Mouse (Mus musculus): ENCODE results near the gene Ppif. TPM values are rescaled to one million over a fixed set of nuclear protein-coding genes. Genes with fewer than 3 reads are reported as not detected.
A peak's percentile ranks its signal among the peaks of the same experiment; 100 is the strongest.

Gene Ppif
- polyA plus RNA-seq, 1 experiment from 2014 or later, result 93.7 TPM

- ATAC-seq (ENCODE audit: extremely low read depth, insufficient number of reproducible peaks, low FRiP score, low TSS enrichment), result peak; percentile 11; the same call in 1 of the 2 replicates
- H3K9ac ChIP-seq, result peak overlapping the region; percentile 60
- H3K4me2 ChIP-seq, result no peak overlapping the region
- H3K27ac ChIP-seq (replicated peaks), result peak overlapping the region; percentile 64
- H3K4me3 ChIP-seq, result no peak overlapping the region
- WGBS, result 3% methylated on average over 2 of the region's 2 CpGs
- no peaks in the 10 kb centered on the region for H3K9me3 ChIP-seq
- H3K4me1 ChIP-seq, result peaks cover 38% of the 10 kb centered on the region
- peaks cover 80% of the 10 kb centered on the region for H3K36me3 ChIP-seq
- H3K27me3 ChIP-seq (replicated peaks), result no peaks in the 10 kb centered on the region
These were observed 24.5 kb downstream of the Ppif start for GRCm38 (mm10) chr14:25718471-25718870.

- Histone ChIP-seq H3K4me1 (peaks cover 42% of the 10 kb centered on the region), H3K27me3 (replicated peaks) (no peaks in the 10 kb centered on the region), H3K36me3 (peaks cover 76% of the 10 kb centered on the region), H3K9me3 (no peaks in the 10 kb centered on the region), H3K9ac (no peak overlapping the region), H3K27ac (replicated peaks) (peak overlapping the region; percentile 64; the same call in 1 of the 2 replicates), H3K4me3 (no peak overlapping the region), H3K4me2 (no peak overlapping the region)
- WGBS, result 52% methylated on average over 9 of the region's 9 CpGs
- no peak; the same call in 1 of the 2 replicates for ATAC-seq (ENCODE audit: extremely low read depth, insufficient number of reproducible peaks, low FRiP score, low TSS enrichment)
These were observed 25.4 kb downstream of the Ppif start for GRCm38 (mm10) chr14:25719371-25719770.

DNA sequence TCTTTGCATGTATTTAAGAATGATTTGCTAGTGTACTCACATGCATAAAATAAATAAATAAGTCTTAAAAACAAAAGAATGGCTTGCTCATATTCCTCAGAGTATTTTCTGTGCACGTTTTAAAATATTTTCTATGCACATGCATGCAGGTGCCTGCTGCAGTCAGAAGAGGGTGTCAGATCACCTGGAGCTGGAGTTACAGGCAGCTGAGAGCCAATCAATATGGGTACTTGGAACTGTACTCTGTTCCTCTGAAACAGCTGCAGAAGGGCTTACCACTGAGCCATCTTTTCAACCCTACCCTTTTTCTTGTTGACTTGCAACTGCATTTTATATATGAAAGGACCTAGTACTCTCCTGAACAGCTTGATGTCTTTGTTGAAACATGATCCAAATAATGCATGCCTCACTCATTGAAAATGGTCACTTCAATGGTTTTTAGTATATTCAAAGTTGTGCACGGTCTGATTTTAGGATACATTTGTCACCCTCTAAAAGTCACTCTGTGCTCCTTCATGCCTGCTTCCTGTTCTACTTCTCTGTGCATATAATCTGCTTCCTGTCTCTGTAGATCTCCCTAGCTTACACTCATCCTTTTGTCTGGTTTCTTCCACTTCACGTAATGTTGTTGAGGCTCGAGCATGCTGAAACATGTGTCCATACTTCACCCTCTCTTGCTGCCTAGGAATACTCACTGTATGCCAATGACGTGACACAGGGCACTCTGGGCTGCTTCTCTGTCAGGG lies 27.2 kb downstream of the Ppif start:
- H3K4me3 ChIP-seq, result no peak overlapping the region
- WGBS, result 81% methylated on average over 5 of the region's 5 CpGs
- no peak for ATAC-seq (ENCODE audit: extremely low read depth, insufficient number of reproducible peaks, low FRiP score, low TSS enrichment)
- no peaks in the 10 kb centered on the region for H3K9me3 ChIP-seq
- peaks cover 60% of the 10 kb centered on the region for H3K4me1 ChIP-seq
- H3K9ac ChIP-seq, result no peak overlapping the region
- no peaks in the 10 kb centered on the region for H3K27me3 ChIP-seq (replicated peaks)
- H3K27ac ChIP-seq (replicated peaks), result no peak overlapping the region
- H3K36me3 ChIP-seq, result peaks cover 58% of the 10 kb centered on the region
- no peak overlapping the region for H3K4me2 ChIP-seq

DNA sequence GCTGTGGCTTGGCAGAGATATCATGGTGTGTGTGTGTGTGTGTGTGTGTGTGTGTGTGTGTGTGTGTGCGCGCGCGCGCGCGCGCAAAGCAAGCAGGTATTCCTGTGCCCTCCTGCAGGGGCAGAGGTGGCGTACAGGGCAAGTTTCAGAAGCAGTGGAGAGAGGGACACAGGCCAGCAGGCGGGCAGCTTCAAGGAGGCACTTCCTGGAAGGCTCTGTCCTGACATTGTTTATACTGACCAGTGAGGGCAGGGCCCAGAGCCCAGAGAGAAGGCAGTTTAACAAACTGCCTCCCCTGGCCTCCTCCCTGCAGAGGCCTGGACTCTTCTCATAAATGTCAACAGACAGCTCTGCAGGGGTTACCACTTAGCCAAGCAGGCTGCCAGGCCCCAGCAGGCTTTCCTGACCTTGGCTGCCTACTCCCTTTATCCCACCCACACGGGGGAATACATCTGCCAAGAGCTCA lies 31.1 kb downstream of the Ppif start:
- Histone ChIP-seq H3K36me3 (peaks cover 43% of the 10 kb centered on the region), H3K4me1 (peaks cover 45% of the 10 kb centered on the region), H3K9ac (peak overlapping the region; percentile 34), H3K27ac (replicated peaks) (peak overlapping the region; percentile 82), H3K27me3 (replicated peaks) (no peaks in the 10 kb centered on the region), H3K9me3 (no peaks in the 10 kb centered on the region), H3K4me2 (no peak overlapping the region), H3K4me3 (no peak overlapping the region)
- no peak for ATAC-seq (ENCODE audit: extremely low read depth, insufficient number of reproducible peaks, low FRiP score, low TSS enrichment)
- WGBS, result 67% methylated on average over 11 of the region's 11 CpGs

- Histone ChIP-seq H3K27me3 (replicated peaks) (no peaks in the 10 kb centered on the region), H3K4me1 (peaks cover 45% of the 10 kb centered on the region), H3K4me3 (no peak overlapping the region), H3K4me2 (no peak overlapping the region), H3K9me3 (no peaks in the 10 kb centered on the region), H3K36me3 (peaks cover 36% of the 10 kb centered on the region), H3K9ac (peak overlapping the region; percentile 34), H3K27ac (replicated peaks) (peak overlapping the region; percentile 82)
- ATAC-seq (ENCODE audit: extremely low read depth, insufficient number of reproducible peaks, low FRiP score, low TSS enrichment), result no peak
- WGBS, result 30% methylated on average over 4 of the region's 4 CpGs
These were observed 31.7 kb downstream of the Ppif start for GRCm38 (mm10) chr14:25725690-25726089.

DNA sequence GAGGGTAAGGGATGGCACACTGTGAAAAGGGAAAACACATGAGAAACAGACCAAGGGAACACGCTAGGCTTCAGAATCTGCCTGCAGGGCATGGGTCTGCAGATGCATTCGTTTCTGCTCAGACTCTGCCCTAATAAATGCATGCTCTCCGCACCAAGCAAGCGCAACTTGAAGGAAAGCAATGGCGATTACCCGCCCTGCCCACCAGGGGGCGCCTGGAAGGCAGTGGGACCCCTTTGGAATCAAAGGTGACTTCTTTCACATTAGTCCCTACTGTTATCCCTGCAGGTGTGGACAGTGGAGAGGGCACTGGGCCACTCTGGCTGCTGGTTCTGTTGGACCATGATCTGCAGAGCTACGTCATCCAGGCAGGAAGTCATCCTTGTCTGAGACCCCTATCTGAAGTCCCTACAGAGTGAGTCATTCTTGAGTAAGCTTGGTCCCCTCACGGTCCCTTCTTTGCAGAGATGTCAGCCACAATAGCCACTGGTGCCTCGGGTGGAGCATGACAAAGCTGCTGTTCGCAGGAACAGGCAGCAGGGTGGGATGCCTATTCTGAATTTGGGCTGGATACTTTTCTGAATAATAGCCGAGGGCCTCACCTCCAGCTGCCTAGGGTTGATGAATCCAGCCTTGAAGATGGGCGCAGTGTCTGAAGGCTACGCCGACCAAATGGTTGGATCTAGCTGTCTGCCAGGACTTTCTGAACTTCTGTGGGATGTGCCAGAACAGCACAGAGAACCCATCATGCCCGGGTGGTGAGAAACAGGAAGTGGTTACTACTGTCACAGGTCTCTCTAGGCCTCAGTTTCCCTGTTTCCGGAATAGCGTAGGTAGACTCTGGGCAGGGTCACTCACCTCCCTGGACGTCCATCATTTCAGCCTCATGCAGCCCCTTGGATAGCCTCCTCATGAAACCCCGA lies 32.5 kb downstream of the Ppif start:
- H3K4me1 ChIP-seq, result peaks cover 45% of the 10 kb centered on the region
- H3K27me3 ChIP-seq (replicated peaks), result no peaks in the 10 kb centered on the region
- no peak for ATAC-seq (ENCODE audit: extremely low read depth, insufficient number of reproducible peaks, low FRiP score, low TSS enrichment)
- H3K9ac ChIP-seq, result no peak overlapping the region; the same call in 1 of the 2 replicates
- H3K27ac ChIP-seq (replicated peaks), result peak overlapping the region; percentile 82
- H3K4me3 ChIP-seq, result no peak overlapping the region
- H3K9me3 ChIP-seq, result no peaks in the 10 kb centered on the region
- 50% methylated on average over 20 of the region's 20 CpGs for WGBS
- peaks cover 28% of the 10 kb centered on the region for H3K36me3 ChIP-seq
- H3K4me2 ChIP-seq, result no peak overlapping the region

DNA sequence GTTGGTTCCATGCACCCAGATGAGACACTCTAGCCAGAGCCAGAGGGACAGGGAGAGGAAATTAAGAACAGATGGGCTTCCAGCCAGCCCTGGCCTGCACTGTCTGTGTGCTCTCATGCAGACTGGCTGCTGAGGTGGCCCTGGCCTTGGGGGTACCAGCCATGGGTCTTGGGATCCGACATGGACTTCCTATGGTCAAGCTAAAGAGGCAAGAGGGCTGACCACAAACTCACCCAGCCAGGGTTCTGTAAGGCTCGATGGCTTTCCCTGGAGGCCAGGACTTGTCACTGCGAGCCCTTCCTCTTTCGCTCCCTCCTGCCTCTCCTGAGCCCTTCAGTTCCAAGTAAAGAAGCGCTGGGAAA lies 33.2 kb downstream of the Ppif start:
- ATAC-seq (ENCODE audit: extremely low read depth, insufficient number of reproducible peaks, low FRiP score, low TSS enrichment), result no peak
- Histone ChIP-seq H3K27me3 (replicated peaks) (no peaks in the 10 kb centered on the region), H3K4me1 (peaks cover 45% of the 10 kb centered on the region), H3K9ac (0 out of 2 replicates have a peak overlapping the region, but pooled peaks have one; percentile 2), H3K4me2 (no peak overlapping the region), H3K27ac (replicated peaks) (peak overlapping the region; percentile 48), H3K9me3 (no peaks in the 10 kb centered on the region), H3K4me3 (no peak overlapping the region), H3K36me3 (peaks cover 22% of the 10 kb centered on the region)
- 65% methylated on average over 5 of the region's 5 CpGs for WGBS

DNA sequence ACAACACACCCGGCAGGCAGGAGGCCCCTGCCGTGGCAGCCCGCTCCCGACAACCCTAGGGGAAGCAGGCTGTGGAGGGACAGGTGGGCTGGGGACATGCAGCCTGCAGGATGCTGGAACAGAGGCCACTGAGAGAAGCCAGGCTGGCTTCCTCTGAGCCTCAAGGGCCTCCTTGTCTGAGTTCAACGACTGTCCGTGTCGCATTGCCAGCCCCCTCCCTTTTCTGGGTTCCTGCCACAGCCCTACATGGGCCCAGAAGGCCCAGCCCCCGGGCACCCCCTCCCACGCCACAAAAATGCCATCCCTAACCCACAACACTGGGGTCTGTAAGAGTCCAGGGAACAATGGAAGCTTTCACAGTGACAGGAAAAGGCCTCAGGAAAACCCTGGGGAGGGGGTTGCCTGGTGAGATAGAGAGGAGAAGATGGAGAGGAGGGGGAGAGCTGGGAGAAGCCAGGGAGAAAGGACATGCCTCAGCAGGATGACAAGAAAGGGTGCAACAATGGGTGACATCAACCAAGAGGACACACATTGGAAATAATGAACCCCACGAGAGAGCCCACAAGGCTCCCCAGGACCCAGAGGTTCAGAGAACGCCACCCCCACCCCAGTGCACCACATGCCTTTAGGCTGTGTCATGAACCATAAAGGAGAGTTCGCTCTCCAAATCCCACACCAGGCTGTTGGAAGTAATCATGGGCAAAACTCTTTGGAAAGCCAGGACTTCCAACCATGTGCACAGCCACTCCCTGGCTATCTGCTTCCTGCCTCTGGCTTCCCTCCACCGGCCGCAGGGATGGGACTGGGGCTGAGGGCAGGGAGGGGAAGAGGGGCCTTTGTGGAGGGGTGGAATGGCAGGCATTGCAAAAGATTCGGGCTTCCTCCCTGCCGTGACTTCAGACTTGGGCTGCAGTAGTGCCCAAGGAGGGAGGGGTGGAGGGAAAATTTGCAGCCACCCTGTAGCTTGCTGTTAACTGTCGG lies 41.1 kb downstream of the Ppif start:
- Histone ChIP-seq H3K9ac (peak overlapping the region; percentile 69), H3K9me3 (no peaks in the 10 kb centered on the region), H3K36me3 (peaks cover 13% of the 10 kb centered on the region), H3K4me1 (peaks cover 59% of the 10 kb centered on the region), H3K27me3 (replicated peaks) (no peaks in the 10 kb centered on the region), H3K4me3 (no peak overlapping the region), H3K27ac (replicated peaks) (peak overlapping the region; percentile 97), H3K4me2 (no peak overlapping the region)
- WGBS, result 33% methylated on average over 17 of the region's 17 CpGs
- peak; percentile 12; the same call in 1 of the 2 replicates for ATAC-seq (ENCODE audit: extremely low read depth, insufficient number of reproducible peaks, low FRiP score, low TSS enrichment)

- Histone ChIP-seq H3K36me3 (peaks cover 24% of the 10 kb centered on the region), H3K27ac (replicated peaks) (peak overlapping the region; percentile 97), H3K9me3 (no peaks in the 10 kb centered on the region), H3K27me3 (replicated peaks) (no peaks in the 10 kb centered on the region), H3K4me3 (no peak overlapping the region), H3K4me2 (no peak overlapping the region), H3K4me1 (peaks cover 70% of the 10 kb centered on the region), H3K9ac (peak overlapping the region; percentile 69)
- no peak for ATAC-seq (ENCODE audit: extremely low read depth, insufficient number of reproducible peaks, low FRiP score, low TSS enrichment)
- WGBS, result 64% methylated on average over 3 of the region's 3 CpGs
These were observed 42.2 kb downstream of the Ppif start for GRCm38 (mm10) chr14:25736140-25736539.

DNA sequence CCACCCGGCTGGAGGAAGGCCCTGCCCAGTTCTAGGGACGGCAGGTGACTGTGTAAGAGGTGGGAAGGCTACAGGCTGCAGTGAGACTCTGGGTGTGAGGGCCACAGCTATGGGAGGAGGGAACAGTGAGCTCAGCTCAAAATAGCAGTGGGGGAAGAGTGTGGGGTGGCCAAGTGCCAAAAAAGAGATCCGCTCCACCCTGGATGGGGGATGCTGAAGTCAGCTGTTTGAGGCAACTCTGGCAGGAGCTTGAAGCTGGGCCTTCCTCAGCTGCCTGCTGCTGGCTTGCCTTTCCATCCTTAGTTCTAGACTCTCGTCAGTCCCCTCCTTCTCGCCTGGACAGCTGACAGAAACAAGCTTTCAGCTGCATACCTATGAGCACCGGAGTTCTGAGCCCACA lies 42.6 kb downstream of the Ppif start:
- Histone ChIP-seq H3K4me2 (no peak overlapping the region), H3K27me3 (replicated peaks) (no peaks in the 10 kb centered on the region), H3K4me3 (no peak overlapping the region), H3K9ac (peak overlapping the region; percentile 69), H3K9me3 (no peaks in the 10 kb centered on the region), H3K27ac (replicated peaks) (peak overlapping the region; percentile 97), H3K36me3 (peaks cover 28% of the 10 kb centered on the region), H3K4me1 (peaks cover 74% of the 10 kb centered on the region)
- peak; percentile 49 for ATAC-seq (ENCODE audit: extremely low read depth, insufficient number of reproducible peaks, low FRiP score, low TSS enrichment)
- WGBS, result 13% methylated on average over 6 of the region's 6 CpGs

All from heart, embryonic 13.5 days (tissue).